Comparison of ENCODE assay signal across 9 mouse cellular contexts in genomic region chr1:180642228-180642564, GRCm38 (mm10). TPM values are rescaled to one million over a fixed set of nuclear protein-coding genes. Genes with fewer than 3 reads are reported as not detected.
DNase-seq lines count a peak whose midpoint lies in the region; ATAC-seq and TF ChIP-seq lines count a peak whose summit lies in the region.
"Had no signal": no experiment of that assay in that cellular context is flagged by ENCODE, and none has a peak within 500 bp of the region (broad histone marks: within the 10 kb centered on the region; RNA-seq: fewer than 3 reads in every experiment).

No protein-coding gene starts in this region.

- H3K4me1 ChIP-seq in kidney, embryonic 14.5 days (ENCODE audit: control insufficient read depth, insufficient read depth, low read length), result peaks cover 19% of the 10 kb centered on the region
- H3K4me1 ChIP-seq in hindbrain, postnatal 0 days (ENCODE audit: insufficient read depth, low read length), result peaks cover 10% of the 10 kb centered on the region; the same call in 1 of the 2 replicates
- H3K4me1 ChIP-seq in neural tube, embryonic 12.5 days, result peaks cover 19% of the 10 kb centered on the region

- H3K4me2 ChIP-seq in kidney, embryonic 14.5 days (replicated peaks; ENCODE audit: low read depth, low read length), result peak overlapping the region; percentile 78
- peak overlapping the region; percentile 97 for H3K4me2 ChIP-seq in hindbrain, postnatal 0 days (ENCODE audit: low read depth, low read length)
- peak overlapping the region; percentile 91 for H3K4me2 ChIP-seq in neural tube, embryonic 12.5 days (replicated peaks)

- no peak for DNase-seq in kidney, adult 18-20 months
- DNase-seq in ZHBTc4 (ENCODE audit: low read depth, low spot score), result peak; percentile 32
- DNase-seq in hindbrain, postnatal 0 days (ENCODE audit: low spot score), result no peak
- no peak for DNase-seq in lung, postnatal 36 days
- no peak for DNase-seq in adrenal gland, postnatal 36 days
- DNase-seq in testis, postnatal 14 days (ENCODE audit: low spot score), result no peak

- peaks cover 3% of the 10 kb centered on the region; the same call in 1 of the 2 replicates for H3K36me3 ChIP-seq in kidney, embryonic 14.5 days (ENCODE audit: control insufficient read depth, insufficient read depth, low read length)
- H3K36me3 ChIP-seq in hindbrain, postnatal 0 days (ENCODE audit: insufficient read depth, low read length), result no peaks in the 10 kb centered on the region
- H3K36me3 ChIP-seq in neural tube, embryonic 12.5 days, result no peaks in the 10 kb centered on the region

- H3K9me3 ChIP-seq in kidney, embryonic 14.5 days (ENCODE audit: control insufficient read depth, low read length), result no peaks in the 10 kb centered on the region; the same call in 1 of the 2 replicates
- H3K9me3 ChIP-seq in hindbrain, postnatal 0 days (ENCODE audit: low read length), result no peaks in the 10 kb centered on the region
- H3K9me3 ChIP-seq in neural tube, embryonic 12.5 days, result no peaks in the 10 kb centered on the region

- 79% methylated on average over 8 of the region's 8 CpGs for WGBS in kidney, embryonic 14.5 days
- WGBS in hindbrain, postnatal 0 days, result 74% methylated on average over 8 of the region's 8 CpGs
- 81% methylated on average over 8 of the region's 8 CpGs for WGBS in neural tube, embryonic 12.5 days

- H3K27ac ChIP-seq in kidney, embryonic 14.5 days (ENCODE audit: low read depth, low read length), result no peak overlapping the region
- no peak overlapping the region for H3K27ac ChIP-seq in hindbrain, postnatal 0 days
- H3K27ac ChIP-seq in neural tube, embryonic 12.5 days, result no peak overlapping the region

- peak overlapping the region; percentile 99 for H3K9ac ChIP-seq in kidney, embryonic 14.5 days (ENCODE audit: low read depth, low read length)
- H3K9ac ChIP-seq in hindbrain, postnatal 0 days (replicated peaks; ENCODE audit: low read length), result peak overlapping the region; percentile 87
- peak overlapping the region; percentile 96; the same call in 1 of the 2 replicates for H3K9ac ChIP-seq in neural tube, embryonic 12.5 days

- TF ChIP-seq CTCF in hindbrain, postnatal 0 days (IDR thresholded peaks at IDR 0.05; ENCODE audit: low read depth), result no peak

- no peak for ATAC-seq in kidney, embryonic 14.5 days (ENCODE audit: low FRiP score, low TSS enrichment)
- no peak for ATAC-seq in hindbrain, postnatal 0 days
- no peak for ATAC-seq in neural tube, embryonic 12.5 days (ENCODE audit: low FRiP score, low read depth)

- peak overlapping the region; percentile 98 for H3K4me3 ChIP-seq in kidney, embryonic 14.5 days (ENCODE audit: low read length)
- peak overlapping the region; percentile 98 for H3K4me3 ChIP-seq in hindbrain, postnatal 0 days (ENCODE audit: low read length)
- peak overlapping the region; percentile 97 for H3K4me3 ChIP-seq in neural tube, embryonic 12.5 days

- no peaks in the 10 kb centered on the region for H3K27me3 ChIP-seq in kidney, embryonic 14.5 days (ENCODE audit: control insufficient read depth, insufficient read depth, low read length)
- H3K27me3 ChIP-seq in hindbrain, postnatal 0 days (ENCODE audit: insufficient read depth, low read length), result no peaks in the 10 kb centered on the region
- H3K27me3 ChIP-seq in neural tube, embryonic 12.5 days (replicated peaks), result no peaks in the 10 kb centered on the region

RNA-seq across cellular contexts. Expression of gene Lin9, which starts 1.2 kb away (rescaled TPM):
- 19.3 and 22.0 TPM in 2 replicates for polyA plus RNA-seq in kidney, embryonic 14.5 days (2014; fragmentation: Nextera tagmentation; extraction: Ambion mirVana)
- total RNA-seq in hindbrain, postnatal 0 days (2014; rRNA removed), result 7.3 and 11.8 TPM in 2 replicates
- 4.4 and 5.1 TPM in 2 replicates for polyA plus RNA-seq in hindbrain, postnatal 0 days (2015; fragmentation: Nextera tagmentation; extraction: Ambion mirVana)
- polyA plus RNA-seq in neural tube, embryonic 12.5 days (2016; fragmentation: Nextera tagmentation; extraction: Ambion mirVana), result 17.2 and 20.2 TPM in 2 replicates
- 1 to 10 TPM; 5.0 to 6.9 TPM for total RNA-seq in adrenal gland, postnatal 36 days (2021)

RNA-seq across cellular contexts. Expression of gene Mixl1, which starts 54.6 kb away (rescaled TPM):
- polyA plus RNA-seq in kidney, embryonic 14.5 days (2014; fragmentation: Nextera tagmentation; extraction: Ambion mirVana), result 0.36 and 0.47 TPM in 2 replicates
- not detected in 2 replicates for total RNA-seq in hindbrain, postnatal 0 days (2014; rRNA removed)
- polyA plus RNA-seq in hindbrain, postnatal 0 days (2015; fragmentation: Nextera tagmentation; extraction: Ambion mirVana), result not detected in 2 replicates
- polyA plus RNA-seq in neural tube, embryonic 12.5 days (2016; fragmentation: Nextera tagmentation; extraction: Ambion mirVana), result 0.08 and 0.31 TPM in 2 replicates
- not detected for total RNA-seq in adrenal gland, postnatal 36 days (2021)
- total RNA-seq: neutrophil, adult 5-6 weeks had no signal
